ENCODE assay signal across 15 mouse cellular contexts in genomic region chr10:19794996-19795395, GRCm38 (mm10). TPM values are rescaled to one million over a fixed set of nuclear protein-coding genes. Genes with fewer than 3 reads are reported as not detected.
DNase-seq lines count a peak whose midpoint lies in the region; ATAC-seq and TF ChIP-seq lines count a peak whose summit lies in the region.
"Had no signal": no experiment of that assay in that cellular context is flagged by ENCODE, and none has a peak within 500 bp of the region (broad histone marks: within the 10 kb centered on the region; RNA-seq: fewer than 3 reads in every experiment).

No protein-coding gene starts in this region.

- no peaks in the 10 kb centered on the region for H3K36me3 ChIP-seq in hindbrain, postnatal 0 days (ENCODE audit: insufficient read depth, low read length)
- no peaks in the 10 kb centered on the region for H3K36me3 ChIP-seq in hindbrain, embryonic 11.5 days (ENCODE audit: control insufficient read depth, insufficient read depth, low read length)
- H3K36me3 ChIP-seq: heart, embryonic 13.5 days; stomach, embryonic 15.5 days had no signal

- H3K4me1 ChIP-seq in hindbrain, postnatal 0 days (ENCODE audit: insufficient read depth, low read length), result no peaks in the 10 kb centered on the region
- H3K4me1 ChIP-seq in hindbrain, embryonic 11.5 days (replicated peaks; ENCODE audit: control insufficient read depth, insufficient read depth, low read length), result no peaks in the 10 kb centered on the region
- H3K4me1 ChIP-seq: heart, embryonic 13.5 days; stomach, embryonic 15.5 days had no signal

- no peak for TF ChIP-seq CTCF in hindbrain, postnatal 0 days (IDR thresholded peaks at IDR 0.05; ENCODE audit: low read depth)
- no peak for TF ChIP-seq CTCF in brain, embryonic 14.5 days (IDR thresholded peaks at IDR 0.05; ENCODE audit: borderline replicate concordance, extremely low read depth, insufficient read depth, insufficient read length)

- H3K4me2 ChIP-seq in hindbrain, postnatal 0 days (ENCODE audit: low read depth, low read length), result no peak overlapping the region
- no peak overlapping the region for H3K4me2 ChIP-seq in hindbrain, embryonic 11.5 days (replicated peaks; ENCODE audit: low read depth, low read length)
- H3K4me2 ChIP-seq: heart, embryonic 13.5 days; hindbrain, embryonic 14.5 days; lung, embryonic 14.5 days; stomach, embryonic 15.5 days had no signal

- peak; percentile 78; the same call in 1 of the 2 replicates for ATAC-seq in hindbrain, postnatal 0 days
- no peak for ATAC-seq in hindbrain, embryonic 11.5 days (ENCODE audit: low FRiP score)
- peak; percentile 36; the same call in 1 of the 2 replicates for ATAC-seq in common myeloid progenitor, adult 5-6 weeks (replicated peaks; ENCODE audit: low read depth, poor library complexity, severe bottlenecking)
- no peak for ATAC-seq in granulocyte monocyte progenitor cell, adult 5-6 weeks (replicated peaks; ENCODE audit: poor library complexity, severe bottlenecking)

- no peak overlapping the region for H3K4me3 ChIP-seq in hindbrain, postnatal 0 days (ENCODE audit: low read length)
- H3K4me3 ChIP-seq in hindbrain, embryonic 11.5 days (ENCODE audit: low read depth, low read length), result no peak overlapping the region
- H3K4me3 ChIP-seq: erythroblast, embryonic 14.5 days; heart, embryonic 13.5 days; megakaryocyte, embryonic 14.5 days; stomach, embryonic 15.5 days had no signal

- H3K27me3 ChIP-seq in hindbrain, postnatal 0 days (ENCODE audit: insufficient read depth, low read length), result no peaks in the 10 kb centered on the region
- no peaks in the 10 kb centered on the region for H3K27me3 ChIP-seq in hindbrain, embryonic 11.5 days (ENCODE audit: control insufficient read depth, insufficient read depth, low read length)
- H3K27me3 ChIP-seq: heart, embryonic 13.5 days; megakaryocyte, embryonic 14.5 days; stomach, embryonic 15.5 days had no signal

- no peak overlapping the region for H3K27ac ChIP-seq in hindbrain, postnatal 0 days
- H3K27ac ChIP-seq in hindbrain, embryonic 11.5 days (ENCODE audit: low read depth, low read length), result no peak overlapping the region
- H3K27ac ChIP-seq: heart, embryonic 13.5 days; hindbrain, embryonic 14.5 days; stomach, embryonic 15.5 days had no signal

- no peak overlapping the region for H3K9ac ChIP-seq in hindbrain, postnatal 0 days (replicated peaks; ENCODE audit: low read length)
- no peak overlapping the region for H3K9ac ChIP-seq in hindbrain, embryonic 11.5 days (ENCODE audit: low read depth, low read length)
- H3K9ac ChIP-seq: heart, embryonic 13.5 days; hindbrain, embryonic 14.5 days; lung, embryonic 14.5 days; stomach, embryonic 15.5 days had no signal

- WGBS in hindbrain, postnatal 0 days, result 63% methylated on average over 8 of the region's 8 CpGs
- WGBS in hindbrain, embryonic 11.5 days, result 88% methylated on average over 8 of the region's 8 CpGs

- DNase-seq in adrenal gland, adult (ENCODE audit: inconsistent age in 2 of 2, low spot score in 1 of 2), result peak; percentile 51 to 55
- no peak for DNase-seq in adrenal gland, adult 2 months
- peak; percentile 70 for DNase-seq in hindbrain, postnatal 0 days (ENCODE audit: low spot score)
- DNase-seq in hindbrain, embryonic 11.5 days (ENCODE audit: low spot score), result no peak
- peak; percentile 60 for DNase-seq in brain, embryonic 14.5 days (ENCODE audit: low read depth)
- DNase-seq in lung, postnatal 14 days, result no peak
- DNase-seq: gastrocnemius, postnatal 10 days; lung, embryonic 14.5 days had no signal

- no peak for TF ChIP-seq POLR2A in brain, embryonic 14.5 days (IDR thresholded peaks at IDR 0.05; ENCODE audit: borderline replicate concordance, extremely low read depth, insufficient read depth, insufficient read length, poor library complexity, severe bottlenecking)

- H3K9me3 ChIP-seq in hindbrain, postnatal 0 days (ENCODE audit: low read length), result no peaks in the 10 kb centered on the region
- no peaks in the 10 kb centered on the region for H3K9me3 ChIP-seq in hindbrain, embryonic 11.5 days (ENCODE audit: control insufficient read depth, low read length)
- H3K9me3 ChIP-seq: heart, embryonic 13.5 days; stomach, embryonic 15.5 days had no signal

RNA-seq across cellular contexts. Expression of gene Slc35d3, which starts 56.3 kb away (rescaled TPM):
- 10 to 100 TPM in 1 of 2 experiments, 1 to 10 TPM in 1; 7.9 to 14.5 TPM for total RNA-seq in adrenal gland, adult 2 months (2021)
- polyA plus RNA-seq in adrenal gland, adult 2 months (2012; rRNA removed), result 39.9 and 40.1 TPM in 2 replicates
- 4.3 and 4.5 TPM in 2 replicates for total RNA-seq in hindbrain, postnatal 0 days (2014; rRNA removed)
- polyA plus RNA-seq in hindbrain, postnatal 0 days (2015; fragmentation: Nextera tagmentation; extraction: Ambion mirVana), result 2.9 and 3.5 TPM in 2 replicates
- 0.60 and 0.77 TPM in 2 replicates for polyA plus RNA-seq in hindbrain, embryonic 11.5 days (2014; fragmentation: Nextera tagmentation; extraction: Ambion mirVana)
- polyA plus RNA-seq in brain, embryonic 14.5 days (2012; rRNA removed), result 1.7 and 2.1 TPM in 2 replicates
- total RNA-seq in common myeloid progenitor, adult 5-6 weeks (2017), result 5.8 and 7.0 TPM in 2 replicates
- total RNA-seq in granulocyte monocyte progenitor cell, adult 5-6 weeks (2014; fragmentation: Nextera tagmentation), result not detected in 2 replicates
- 0.21 TPM in 1 of 2 replicates, not detected in the other for total RNA-seq in granulocyte monocyte progenitor cell, adult 5-6 weeks (2017)
- total RNA-seq: gastrocnemius, postnatal 10 days had no signal

Comparison
In these comparisons a context has a peak if more than half of its experiments do, and no peak if none do; other contexts are left out.
1. DNase-seq: peak in adrenal gland, adult (2 of 2), hindbrain, postnatal 0 days (single experiment) and brain, embryonic 14.5 days (single experiment); none in adrenal gland, adult 2 months (single experiment), hindbrain, embryonic 11.5 days (single experiment) and lung, postnatal 14 days (single experiment).
2. ATAC-seq: peak in hindbrain, postnatal 0 days (single experiment) and common myeloid progenitor, adult 5-6 weeks (single experiment); none in hindbrain, embryonic 11.5 days (single experiment) and granulocyte monocyte progenitor cell, adult 5-6 weeks (single experiment).